Mouse (Mus musculus) spleen, adult 2 months (tissue): ENCODE results near the gene Zfp579.

Experiments used
- CTCF ChIP-seq: fragments of 200-500 bp; IDR thresholded peaks from 2 replicates; pipeline ENCODE4 v1.5.1; 2011; ENCODE audit warnings: mild to moderate bottlenecking, inconsistent platforms; ENCODE audit not compliant: insufficient read depth, insufficient read length, insufficient replicate concordance; ENCODE audit errors: extremely low read depth
- POLR2A ChIP-seq: fragments of 200-500 bp; IDR thresholded peaks from 2 replicates; pipeline ENCODE4 v1.6.1; 2011; ENCODE audit warnings: low read depth, low read length, inconsistent platforms

DNA sequence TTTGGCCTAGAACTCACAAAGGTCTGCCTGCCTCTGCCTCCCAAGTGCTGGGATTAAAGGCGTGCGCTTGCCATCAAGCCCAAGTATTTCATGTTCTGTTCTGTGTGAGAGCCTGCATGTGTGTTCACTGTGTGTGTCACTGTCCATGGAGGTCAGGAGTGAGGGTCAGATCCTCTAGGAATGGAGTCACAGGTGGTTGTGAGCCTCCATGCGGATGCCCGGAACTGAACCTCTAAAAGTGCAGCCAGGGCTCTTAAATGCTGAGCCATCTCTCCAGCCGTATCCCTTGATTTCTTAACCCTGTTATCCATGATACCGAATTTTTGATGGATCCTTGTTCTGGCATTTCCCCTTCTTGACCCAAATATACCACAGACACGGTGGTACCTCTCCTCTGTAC lies 41.1 kb upstream of the Zfp579 start:
- no peak for TF ChIP-seq POLR2A
- no peak for TF ChIP-seq CTCF
